In the genomic region with DNA sequence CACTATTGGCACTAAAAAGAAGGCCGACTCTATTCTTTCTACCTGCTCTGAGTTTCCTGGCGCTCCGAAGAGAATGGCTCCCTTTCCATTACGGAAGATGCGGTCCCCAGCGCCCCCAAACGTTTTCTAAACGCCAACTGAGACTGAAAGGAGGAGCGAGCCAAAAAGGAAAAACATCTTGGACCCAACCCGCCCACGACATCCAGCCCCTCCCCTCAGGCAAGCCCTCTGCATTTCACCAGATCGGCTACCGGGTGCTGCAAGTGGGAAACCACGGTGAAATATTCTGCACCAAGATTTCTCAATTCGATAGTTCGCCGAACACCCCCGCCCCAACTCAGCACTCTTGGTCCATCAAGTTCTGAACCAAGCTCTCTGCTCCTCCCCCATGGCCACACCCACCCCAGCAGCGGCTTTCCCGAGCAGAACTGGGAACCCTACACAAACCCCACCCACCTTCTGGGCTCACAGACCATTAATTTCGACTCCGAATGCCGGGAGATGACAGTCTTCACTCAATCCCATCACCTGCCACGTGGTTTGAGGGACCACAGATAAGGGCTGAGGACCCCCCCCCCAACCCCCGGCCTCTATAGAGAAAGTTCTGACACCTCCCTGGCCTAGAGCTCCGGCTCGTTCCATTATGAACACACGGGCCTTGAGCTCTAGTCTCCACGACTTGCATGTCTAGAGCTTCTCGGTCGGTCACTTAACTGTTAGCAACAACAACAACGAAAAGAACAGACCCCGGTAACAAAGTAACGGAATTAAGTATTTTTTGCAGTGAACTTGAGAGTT, we compare ENCODE assay signal across 1 mouse cellular context.
TF ChIP-seq lines count a peak whose summit lies in the region.

No protein-coding gene starts in this region.

TF ChIP-seq in MEL, 35 proteins besides CTCF, POLR2A, EP300 and RAD21 (continued from another document):
- TF ChIP-seq MYC (IDR thresholded peaks at IDR 0.05; ENCODE audit: low read depth, low read length) (no peak), NRF1 (IDR thresholded peaks at IDR 0.05; ENCODE audit: insufficient read depth, low read depth, low read length, poor library complexity, severe bottlenecking) (no peak)
